Mouse (Mus musculus) lung, postnatal 0 days (tissue): ENCODE measurements at regions not wholly inside any gene's neighbourhood (a gene's known extent, or its start where the extent isn't known, plus 50 kb on each side); places are given as distances from the start of the nearest gene placed in this dataset.

Experiments used
- CTCF ChIP-seq: IDR thresholded peaks from 2 replicates; pipeline ENCODE4 v1.5.1; 2016; ENCODE audit warnings: antibody characterized with exemption, mild to moderate bottlenecking
- EP300 ChIP-seq: IDR thresholded peaks from 2 replicates; pipeline ENCODE4 v1.6.1; 2016; ENCODE audit warnings: antibody characterized with exemption, mild to moderate bottlenecking, control low read depth

DNA sequence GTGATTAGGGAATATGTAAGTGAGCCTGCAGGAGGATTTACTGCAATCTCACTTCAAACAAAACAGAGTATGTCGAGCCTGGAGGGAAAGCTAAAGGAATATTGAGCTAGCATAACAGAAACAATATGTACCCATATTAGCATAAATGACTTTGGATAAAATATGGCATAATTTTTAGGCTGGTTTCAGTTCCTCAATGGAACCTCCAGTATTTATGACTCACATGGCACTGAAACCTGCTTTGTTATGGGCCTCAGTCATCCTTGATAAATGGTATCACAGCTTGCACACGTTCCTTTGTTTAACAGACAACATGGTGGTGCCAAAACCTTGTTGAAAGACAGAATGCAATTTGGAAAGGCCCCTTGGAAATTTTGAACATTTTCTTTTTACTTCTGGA is 130.8 kb upstream of the Fgf10 start:
- TF ChIP-seq CTCF (no peak), EP300 (no peak)
